Mouse (Mus musculus) neural tube, embryonic 14.5 days (tissue): ENCODE measurements around the gene Mprip. TPM values are rescaled to one million over a fixed set of nuclear protein-coding genes. Genes with fewer than 3 reads are reported as not detected.
"Not testable (repeated sequence)": the region's sequence is repeated elsewhere in the genome, so short reads cannot be mapped to it uniquely, and the experiment has no call there.

Experiments
- ATAC-seq: fragments of 200-750 bp; cut with Nextera tagmentation; 2 replicates; pipeline ENCODE4 v1.8.0; 2017; ENCODE audit warnings: low read depth, mild to moderate bottlenecking, moderate TSS enrichment, moderate library complexity
- H3K27ac ChIP-seq: fragments of 300-500 bp; sonication (generic); 2 replicates; pipeline ENCODE4 v1.5.1; 2014; ENCODE audit warnings: low read depth, mild to moderate bottlenecking, control low read depth, low read length, moderate library complexity, mixed read lengths
- H3K27me3 ChIP-seq: fragments of 300-500 bp; sonication (generic); 2 replicates; pipeline ENCODE4 v1.6.1; 2014; ENCODE audit warnings: low read length; ENCODE audit not compliant: control insufficient read depth, insufficient read depth
- H3K36me3 ChIP-seq: fragments of 300-500 bp; sonication (generic); 2 replicates; pipeline ENCODE4 v1.6.1; 2014; ENCODE audit warnings: low read length, mixed read lengths; ENCODE audit not compliant: control insufficient read depth, insufficient read depth
- H3K4me1 ChIP-seq: fragments of 300-500 bp; sonication (generic); 2 replicates; pipeline ENCODE4 v1.6.1; 2014; ENCODE audit warnings: low read length; ENCODE audit not compliant: control insufficient read depth, insufficient read depth
- H3K4me2 ChIP-seq: fragments of 300-500 bp; sonication (generic); 2 replicates; pipeline ENCODE4 v1.6.1; 2014; ENCODE audit warnings: mild to moderate bottlenecking, low read depth, low read length, control low read depth
- H3K4me3 ChIP-seq: fragments of 300-500 bp; sonication (generic); 2 replicates; pipeline ENCODE4 v1.5.1; 2014; ENCODE audit warnings: low read depth, low read length, control low read depth, mixed read lengths
- H3K9ac ChIP-seq: fragments of 300-500 bp; sonication (generic); replicated peaks from 2 replicates; pipeline ENCODE4 v1.6.1; 2014; ENCODE audit warnings: low read depth, mild to moderate bottlenecking, control low read depth, low read length, mixed read lengths
- H3K9me3 ChIP-seq: fragments of 300-500 bp; sonication (generic); 2 replicates; pipeline ENCODE4 v1.6.1; 2016; ENCODE audit warnings: low read length; ENCODE audit not compliant: control insufficient read depth
- WGBS: fragments of 180-500 bp; shearing (Covaris S2); extraction: QIAGEN DNeasy Blood & Tissue Kit; methylation state at CpG from one replicate; pipeline ENCODE4 v1.1.7; 2014; 5-methylcytosine and 5-hydroxymethylcytosine counted together
- polyA plus RNA-seq: library from polyadenylated mRNA; unstranded; fragments of >200 nt; fragmentation: Nextera tagmentation; extraction: Ambion mirVana; gene quantifications from 2 replicates; pipeline ENCODE4 v1.2.1, GENCODE M21; 2014

Mprip gene
- 54.6 and 61.9 TPM in 2 replicates for polyA plus RNA-seq

DNA sequence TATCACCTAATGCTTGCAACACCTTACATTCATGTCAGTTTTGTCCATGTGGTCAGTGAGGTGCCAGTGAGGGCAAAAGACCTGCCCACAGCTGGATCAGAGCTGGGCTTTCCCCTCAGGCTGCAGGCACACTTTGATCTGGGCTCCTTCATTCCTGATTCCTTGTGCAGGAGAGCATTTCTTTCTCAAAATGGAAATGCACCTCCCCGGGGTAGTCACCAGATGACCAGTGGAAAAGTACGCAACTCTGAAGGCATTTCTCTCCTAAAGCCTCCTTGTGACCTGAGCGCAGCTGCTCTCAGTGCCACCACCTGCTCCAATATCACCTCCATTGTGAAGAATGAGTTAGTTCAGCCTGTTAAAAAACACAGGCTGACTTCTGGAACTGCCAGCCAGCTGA is at the start of gene Mprip:
Mprip (plus strand) TSS at position 301 of the 400 bp plus-strand sequence.
- H3K4me3 ChIP-seq: peak within 1 kb of the TSS; percentile 73
- no peak for ATAC-seq
- 54% methylated on average over 3 of the region's 3 CpGs for WGBS

GRCm38 (mm10) chr11:59611646-59612045 is 49.5 kb upstream of the Mprip start:
- no peak overlapping the region for H3K9ac ChIP-seq
- WGBS: 90% methylated on average over 5 of the region's 5 CpGs
- H3K36me3 ChIP-seq: no peaks in the 10 kb centered on the region
- H3K27me3 ChIP-seq: no peaks in the 10 kb centered on the region
- no peaks in the 10 kb centered on the region for H3K9me3 ChIP-seq
- no peak overlapping the region for H3K4me3 ChIP-seq
- ATAC-seq: no peak
- H3K4me2 ChIP-seq: no peak overlapping the region
- no peak overlapping the region for H3K27ac ChIP-seq
- no peaks in the 10 kb centered on the region for H3K4me1 ChIP-seq

More for the DNA sequence above, at the start of gene Mprip:
- Histone ChIP-seq H3K27me3 (no peaks in the 10 kb centered on the region), H3K9me3 (no peaks in the 10 kb centered on the region), H3K9ac (peak within 1 kb of the TSS; percentile 89), H3K27ac (peak within 1 kb of the TSS; percentile 87), H3K4me1 (peaks cover 27% of the 10 kb centered on the region), H3K36me3 (no peaks in the 10 kb centered on the region), H3K4me2 (peak within 1 kb of the TSS; percentile 65)

- Histone ChIP-seq H3K9ac (no peak overlapping the region), H3K4me2 (no peak overlapping the region), H3K36me3 (no peaks in the 10 kb centered on the region), H3K4me1 (no peaks in the 10 kb centered on the region), H3K27me3 (no peaks in the 10 kb centered on the region), H3K4me3 (no peak overlapping the region), H3K9me3 (no peaks in the 10 kb centered on the region), H3K27ac (no peak overlapping the region)
- 58% methylated on average over 4 of the region's 4 CpGs for WGBS
- ATAC-seq: no peak
These were observed 47.0 kb upstream of the Mprip start for GRCm38 (mm10) chr11:59614120-59614519.

GRCm38 (mm10) chr11:59616986-59617385 is 44.1 kb upstream of the Mprip start:
- not testable (repeated sequence) for H3K4me3 ChIP-seq, ATAC-seq, H3K27me3 ChIP-seq, H3K27ac ChIP-seq, H3K36me3 ChIP-seq, H3K9me3 ChIP-seq, H3K9ac ChIP-seq, H3K4me2 ChIP-seq, H3K4me1 ChIP-seq
- WGBS: 97% methylated on average over 2 of the region's 2 CpGs

- Histone ChIP-seq H3K4me1 (no peaks in the 10 kb centered on the region), H3K4me2 (no peak overlapping the region), H3K9ac (no peak overlapping the region), H3K36me3 (no peaks in the 10 kb centered on the region), H3K9me3 (no peaks in the 10 kb centered on the region), H3K27ac (no peak overlapping the region), H3K4me3 (no peak overlapping the region), H3K27me3 (no peaks in the 10 kb centered on the region)
- 72% methylated on average over 3 of the region's 3 CpGs for WGBS
- no peak for ATAC-seq
These were observed 38.9 kb upstream of the Mprip start for GRCm38 (mm10) chr11:59622214-59622613.

GRCm38 (mm10) chr11:59624017-59624630 is 37.0 kb upstream of the Mprip start:
- no peak overlapping the region for H3K4me2 ChIP-seq
- WGBS: 48% methylated on average over 6 of the region's 6 CpGs
- H3K36me3 ChIP-seq: no peaks in the 10 kb centered on the region
- ATAC-seq: no peak
- no peaks in the 10 kb centered on the region for H3K4me1 ChIP-seq
- H3K4me3 ChIP-seq: no peak overlapping the region
- H3K27ac ChIP-seq: no peak overlapping the region
- H3K9ac ChIP-seq: no peak overlapping the region
- H3K9me3 ChIP-seq: no peaks in the 10 kb centered on the region
- no peaks in the 10 kb centered on the region for H3K27me3 ChIP-seq

GRCm38 (mm10) chr11:59626192-59626591 is 34.9 kb upstream of the Mprip start:
- no peak overlapping the region for H3K9ac ChIP-seq
- no peaks in the 10 kb centered on the region for H3K27me3 ChIP-seq
- no peak overlapping the region for H3K4me3 ChIP-seq
- H3K4me1 ChIP-seq: no peaks in the 10 kb centered on the region
- H3K27ac ChIP-seq: no peak overlapping the region
- no peaks in the 10 kb centered on the region for H3K36me3 ChIP-seq
- H3K4me2 ChIP-seq: no peak overlapping the region
- WGBS: 87% methylated on average over 7 of the region's 7 CpGs
- no peaks in the 10 kb centered on the region for H3K9me3 ChIP-seq
- ATAC-seq: no peak

- Histone ChIP-seq H3K4me2 (no peak overlapping the region), H3K9me3 (no peaks in the 10 kb centered on the region), H3K9ac (no peak overlapping the region), H3K27me3 (no peaks in the 10 kb centered on the region), H3K36me3 (no peaks in the 10 kb centered on the region), H3K27ac (no peak overlapping the region), H3K4me1 (no peaks in the 10 kb centered on the region), H3K4me3 (no peak overlapping the region)
- WGBS: 84% methylated on average over 5 of the region's 5 CpGs
- no peak for ATAC-seq
These were observed 32.9 kb upstream of the Mprip start for GRCm38 (mm10) chr11:59628177-59628576.

DNA sequence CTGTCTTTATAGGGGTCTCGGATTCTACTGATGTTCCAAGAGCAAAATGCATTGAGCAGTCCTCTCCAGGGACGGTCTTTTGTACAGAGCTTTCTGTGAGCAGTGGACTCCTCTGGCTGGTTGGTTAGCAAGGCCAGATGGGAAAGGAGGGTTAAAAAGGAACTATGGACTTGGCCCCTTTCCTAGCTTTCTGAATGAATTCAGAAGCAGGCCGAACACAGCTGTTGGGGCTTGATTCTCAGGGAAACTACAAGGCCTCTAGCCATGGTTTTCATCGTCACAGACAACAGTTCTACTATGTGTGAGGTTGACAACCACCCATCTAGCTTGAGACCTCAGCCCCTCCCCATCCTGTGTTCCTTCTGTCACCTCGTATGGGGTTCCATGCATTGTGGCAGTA is 31.2 kb upstream of the Mprip start:
- no peak overlapping the region for H3K4me3 ChIP-seq
- no peak for ATAC-seq
- no peak overlapping the region for H3K4me2 ChIP-seq
- no peaks in the 10 kb centered on the region for H3K4me1 ChIP-seq
- H3K9me3 ChIP-seq: no peaks in the 10 kb centered on the region
- H3K27me3 ChIP-seq: no peaks in the 10 kb centered on the region
- H3K27ac ChIP-seq: no peak overlapping the region
- WGBS: 64% methylated on average over 5 of the region's 5 CpGs
- no peak overlapping the region for H3K9ac ChIP-seq
- no peaks in the 10 kb centered on the region for H3K36me3 ChIP-seq
